Mouse (Mus musculus): ENCODE data around the gene Jade2. TPM values are rescaled to one million over a fixed set of nuclear protein-coding genes. Genes with fewer than 3 reads are reported as not detected.

Jade2 gene
- total and polyA plus RNA-seq, 3 experiments: 25.6 to 60.1 (median 58.2) TPM

DNA sequence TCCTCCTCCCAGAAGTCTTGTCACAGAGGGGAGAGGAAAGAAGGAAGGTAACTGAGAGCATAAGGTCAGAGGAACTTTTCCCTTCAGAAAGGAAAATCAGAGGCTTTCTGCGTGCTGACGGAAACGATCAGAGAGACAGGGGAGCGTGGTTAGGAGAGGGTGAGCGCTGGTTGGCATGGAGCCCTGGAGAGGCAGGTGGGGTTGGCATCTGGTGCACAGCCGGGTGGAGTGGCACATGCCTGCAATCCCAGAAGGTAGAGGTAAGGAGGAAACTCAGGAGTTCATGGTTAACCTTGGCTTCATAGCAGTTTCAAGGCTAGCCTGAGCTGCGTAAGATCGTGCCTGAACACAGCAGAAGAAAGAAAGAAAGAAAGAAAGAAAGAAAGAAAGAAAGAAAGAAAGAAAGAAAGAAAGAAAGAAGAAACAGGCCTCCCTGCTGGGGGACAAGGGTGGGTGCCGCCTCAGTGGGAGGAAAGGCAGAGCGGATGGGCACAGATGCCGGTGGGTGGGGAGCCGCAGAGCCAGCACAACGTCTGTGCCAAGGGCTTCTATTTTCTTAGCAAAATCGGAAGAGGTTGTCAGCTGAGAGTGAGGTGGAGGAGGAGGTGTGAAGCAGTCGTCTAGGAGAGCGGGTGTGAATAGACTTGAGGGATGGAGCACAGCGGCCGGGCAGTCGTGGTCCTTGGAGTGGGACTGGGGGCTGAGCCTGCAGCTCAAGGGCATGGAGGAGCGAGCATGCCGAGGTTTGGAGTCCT lies 41.0 kb upstream of the Jade2 start:
- Histone ChIP-seq H3K9ac (ENCODE audit: insufficient read depth, low read depth) (no peak overlapping the region), H3K4me2 (ENCODE audit: insufficient read depth, low read depth, poor library complexity, severe bottlenecking) (no peak overlapping the region), H3K4me3 (replicated peaks in 1 of 3; ENCODE audit: low read depth in 2 of 3, low read length in 2 of 3, poor library complexity in 1 of 3) (no peak overlapping the region), H3K79me2 (replicated peaks; ENCODE audit: control insufficient read depth, extremely low read depth, insufficient read depth, poor library complexity, severe bottlenecking) (no peaks in the 10 kb centered on the region), H3K9me3 (replicated peaks; ENCODE audit: low read length) (peaks cover 13% of the 10 kb centered on the region), H3K36me3 (replicated peaks in 1 of 2; ENCODE audit: control insufficient read depth in 1 of 2, insufficient read depth in 1 of 2, low read length in 1 of 2) (no peaks in the 10 kb centered on the region), H3K27me3 (replicated peaks) (peaks cover 3% of the 10 kb centered on the region), H3K4me1 (ENCODE audit: control insufficient read depth in 1 of 2, insufficient read depth in 2 of 2) (0 out of 4 replicates have a peak, but pooled peaks cover 0 to 4% of the 10 kb centered on the region in 2 experiments), H3K27ac (ENCODE audit: insufficient read depth, low read depth) (no peak overlapping the region)
- in situ Hi-C loops (cut with MboI; ENCODE audit: low pct_ligation_motif_present, low pct_unique_long_range_greater_than_20kb, low sequenced_read_pairs): no loop called here
- no peak for DNase-seq (ENCODE audit: extremely low read depth)
- TF ChIP-seq SMC3 (IDR thresholded peaks at IDR 0.05; ENCODE audit: low read depth, low read length) (no peak), CTCF (conservative IDR thresholded peaks at IDR 0.05 in 1 of 2, IDR thresholded peaks at IDR 0.05 in 1 of 2; ENCODE audit: low read depth in 2 of 2, low read length in 2 of 2) (no peak), TBP (conservative IDR thresholded peaks at IDR 0.05; ENCODE audit: low read depth, low read length) (no peak)
- dilution Hi-C loops (cut with MboI; ENCODE audit: extremely low pct_ligation_motif_present, extremely low pct_unique_long_range_greater_than_20kb, low sequenced_read_pairs): no loop called here

DNA sequence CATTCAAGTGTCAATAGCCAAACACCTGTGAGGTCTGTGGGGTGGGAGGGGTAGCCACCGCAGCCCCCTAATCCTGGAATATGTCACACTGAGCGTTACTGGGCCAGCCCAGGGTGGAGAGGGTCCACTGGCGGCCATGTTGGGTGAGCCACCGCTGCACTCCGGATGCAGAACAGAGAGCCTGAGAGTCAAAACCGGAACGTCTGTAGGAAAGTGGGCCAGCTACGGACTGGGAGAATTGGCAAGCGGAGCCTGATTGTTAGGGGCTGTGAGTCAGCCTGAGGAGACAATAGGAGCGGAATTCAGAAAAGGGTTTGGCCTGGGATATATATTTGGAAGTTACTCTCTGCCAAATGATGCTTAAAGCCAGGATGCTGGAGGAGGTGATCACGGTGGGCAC lies 39.9 kb upstream of the Jade2 start:
- H3K9ac ChIP-seq (ENCODE audit: insufficient read depth, low read depth): no peak overlapping the region
- H3K4me2 ChIP-seq (ENCODE audit: insufficient read depth, low read depth, poor library complexity, severe bottlenecking): no peak overlapping the region
- H3K79me2 ChIP-seq (replicated peaks; ENCODE audit: control insufficient read depth, extremely low read depth, insufficient read depth, poor library complexity, severe bottlenecking): no peaks in the 10 kb centered on the region
- peaks cover 10% of the 10 kb centered on the region for H3K9me3 ChIP-seq (replicated peaks; ENCODE audit: low read length)
- no peaks in the 10 kb centered on the region for H3K36me3 ChIP-seq (replicated peaks in 1 of 2; ENCODE audit: control insufficient read depth in 1 of 2, insufficient read depth in 1 of 2, low read length in 1 of 2)
- no peak overlapping the region for H3K4me3 ChIP-seq (replicated peaks in 1 of 3; ENCODE audit: low read depth in 2 of 3, low read length in 2 of 3, poor library complexity in 1 of 3)
- in situ Hi-C loops (cut with MboI; ENCODE audit: low pct_ligation_motif_present, low pct_unique_long_range_greater_than_20kb, low sequenced_read_pairs) (no loop called here), dilution Hi-C loops (cut with MboI; ENCODE audit: extremely low pct_ligation_motif_present, extremely low pct_unique_long_range_greater_than_20kb, low sequenced_read_pairs) (no loop called here)
- H3K27ac ChIP-seq (ENCODE audit: insufficient read depth, low read depth): no peak overlapping the region
- TF ChIP-seq IRF4 (IDR thresholded peaks at IDR 0.05; ENCODE audit: low read depth, low read length) (no peak), SMC3 (IDR thresholded peaks at IDR 0.05; ENCODE audit: low read depth, low read length) (no peak), RCOR1 (conservative IDR thresholded peaks at IDR 0.05; ENCODE audit: low read depth, low read length) (no peak), USF2 (conservative IDR thresholded peaks at IDR 0.05; ENCODE audit: low read depth, low read length) (no peak), HCFC1 (IDR thresholded peaks at IDR 0.05; ENCODE audit: low read depth, low read length) (no peak)
- DNase-seq (ENCODE audit: extremely low read depth): no peak
- peaks cover 3% of the 10 kb centered on the region for H3K27me3 ChIP-seq (replicated peaks)
- H3K4me1 ChIP-seq (ENCODE audit: control insufficient read depth in 1 of 2, insufficient read depth in 2 of 2): 0 out of 4 replicates have a peak, but pooled peaks cover 0 to 4% of the 10 kb centered on the region in 2 experiments

DNA sequence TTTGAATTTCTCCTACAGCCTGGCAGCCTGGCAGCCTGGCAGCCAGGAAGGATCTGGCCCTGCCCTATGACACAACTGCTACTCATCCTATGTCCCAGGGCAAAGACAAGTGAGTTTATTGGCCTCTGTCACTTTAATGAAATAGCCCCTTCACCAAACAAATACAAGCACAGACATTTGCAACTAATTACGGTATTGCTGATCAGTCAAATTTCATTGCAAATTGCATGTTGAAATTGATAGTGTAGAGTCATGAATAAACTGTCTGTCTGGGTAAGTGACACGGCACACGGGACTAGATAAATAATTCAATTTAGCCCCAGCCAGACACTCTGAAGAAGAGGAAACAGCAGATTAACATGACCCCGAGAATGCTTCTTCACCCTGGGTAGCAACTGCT lies 38.6 kb upstream of the Jade2 start:
- Histone ChIP-seq H3K27ac (ENCODE audit: insufficient read depth, low read depth) (no peak overlapping the region), H3K79me2 (replicated peaks; ENCODE audit: control insufficient read depth, extremely low read depth, insufficient read depth, poor library complexity, severe bottlenecking) (no peaks in the 10 kb centered on the region), H3K4me2 (ENCODE audit: insufficient read depth, low read depth, poor library complexity, severe bottlenecking) (no peak overlapping the region), H3K9me3 (replicated peaks; ENCODE audit: low read length) (peaks cover 4% of the 10 kb centered on the region), H3K4me1 (ENCODE audit: control insufficient read depth in 1 of 2, insufficient read depth in 2 of 2) (0 out of 4 replicates have a peak, but pooled peaks cover 0 to 4% of the 10 kb centered on the region in 2 experiments), H3K36me3 (replicated peaks in 1 of 2; ENCODE audit: control insufficient read depth in 1 of 2, insufficient read depth in 1 of 2, low read length in 1 of 2) (no peaks in the 10 kb centered on the region), H3K4me3 (replicated peaks in 1 of 3; ENCODE audit: low read depth in 2 of 3, low read length in 2 of 3, poor library complexity in 1 of 3) (no peak overlapping the region), H3K27me3 (replicated peaks) (peaks cover 3% of the 10 kb centered on the region), H3K9ac (ENCODE audit: insufficient read depth, low read depth) (no peak overlapping the region)
- in situ Hi-C loops (cut with MboI; ENCODE audit: low pct_ligation_motif_present, low pct_unique_long_range_greater_than_20kb, low sequenced_read_pairs): no loop called here
- no peak for TF ChIP-seq TCF12 (IDR thresholded peaks at IDR 0.05; ENCODE audit: low read depth, low read length)
- no peak for TF ChIP-seq PAX5 (IDR thresholded peaks at IDR 0.05; ENCODE audit: low read length)
- TF ChIP-seq SMC3 (IDR thresholded peaks at IDR 0.05; ENCODE audit: low read depth, low read length): no peak
- no peak for TF ChIP-seq POLR2A (IDR thresholded peaks at IDR 0.05; ENCODE audit: low read depth, low read length)
- TF ChIP-seq RAD21 (IDR thresholded peaks at IDR 0.05; ENCODE audit: low read depth, low read length): no peak
- TF ChIP-seq USF1 (IDR thresholded peaks at IDR 0.05; ENCODE audit: low read depth, low read length): no peak
- no peak for DNase-seq (ENCODE audit: extremely low read depth)
- dilution Hi-C loops (cut with MboI; ENCODE audit: extremely low pct_ligation_motif_present, extremely low pct_unique_long_range_greater_than_20kb, low sequenced_read_pairs): no loop called here
